Mouse (Mus musculus) liver, postnatal 0 days (tissue): ENCODE measurements around the gene Ip6k2. TPM values are rescaled to one million over a fixed set of nuclear protein-coding genes. Genes with fewer than 3 reads are reported as not detected.
A peak's percentile ranks its signal among the peaks of the same experiment; 100 is the strongest.

ENCODE experiments used
- ATAC-seq: fragments of 200-750 bp; cut with Nextera tagmentation; 2 replicates; pipeline ENCODE4 v1.8.0; 2017; ENCODE audit warnings: mild to moderate bottlenecking, moderate library complexity
- DNase-seq: peaks from one replicate; pipeline ENCODE4 v3.0.0-alpha.2; 2016
- H3K27ac ChIP-seq: fragments of 300-500 bp; sonication (generic); 2 replicates; pipeline ENCODE4 v1.5.1; 2014; ENCODE audit warnings: antibody characterized with exemption, moderate library complexity, mild to moderate bottlenecking, low read depth
- H3K27me3 ChIP-seq: fragments of 300-500 bp; sonication (generic); 2 replicates; pipeline ENCODE4 v1.6.1; 2014; ENCODE audit warnings: low read length, control low read depth, mixed read lengths; ENCODE audit not compliant: insufficient read depth
- H3K36me3 ChIP-seq: fragments of 300-500 bp; sonication (generic); replicated peaks from 2 replicates; pipeline ENCODE4 v1.6.1; 2014; ENCODE audit warnings: mild to moderate bottlenecking, control low read depth, low read length, moderate library complexity, mixed read lengths; ENCODE audit not compliant: insufficient read depth
- H3K4me1 ChIP-seq: fragments of 300-500 bp; sonication (generic); 2 replicates; pipeline ENCODE4 v1.6.1; 2014; ENCODE audit warnings: antibody characterized with exemption, mild to moderate bottlenecking, control low read depth; ENCODE audit not compliant: insufficient read depth
- H3K4me2 ChIP-seq: fragments of 300-500 bp; sonication (generic); 2 replicates; pipeline ENCODE4 v1.6.1; 2014; ENCODE audit warnings: low read depth, mild to moderate bottlenecking, low read length, moderate library complexity, mixed read lengths
- H3K4me3 ChIP-seq: fragments of 300-500 bp; sonication (generic); 2 replicates; pipeline ENCODE4 v1.5.1; 2014; ENCODE audit warnings: low read depth, low read length
- H3K9ac ChIP-seq: fragments of 300-500 bp; sonication (generic); replicated peaks from 2 replicates; pipeline ENCODE4 v1.6.1; 2014; ENCODE audit warnings: mild to moderate bottlenecking, moderate library complexity
- H3K9me3 ChIP-seq: fragments of 300-500 bp; sonication (generic); 2 replicates; pipeline ENCODE4 v1.6.1; 2016; ENCODE audit warnings: mild to moderate bottlenecking, control low read depth, low read length, mixed read lengths
- CTCF ChIP-seq: sonication (generic); IDR thresholded peaks from 2 replicates; pipeline ENCODE4 v1.5.1; 2016; ENCODE audit warnings: antibody characterized with exemption, low read depth
- EP300 ChIP-seq: IDR thresholded peaks from 2 replicates; pipeline ENCODE4 v1.6.1; 2016; ENCODE audit warnings: antibody characterized with exemption, low read depth, mild to moderate bottlenecking
- WGBS: fragments of 180-500 bp; shearing (Covaris S2); extraction: QIAGEN DNeasy Blood & Tissue Kit; methylation state at CpG from one replicate; pipeline ENCODE4 v1.1.7; 2014; ENCODE audit not compliant: insufficient replicate concordance; 5-methylcytosine and 5-hydroxymethylcytosine counted together
- polyA plus RNA-seq: library from polyadenylated mRNA; unstranded; fragments of >200 nt; fragmentation: Nextera tagmentation; extraction: Ambion mirVana; gene quantifications from 2 replicates; pipeline ENCODE4 v1.2.1, GENCODE M21; 2015

The Ip6k2 gene
- polyA plus RNA-seq, 1 experiment from 2014 or later, result 18.6 TPM

- Histone ChIP-seq H3K4me1 (peaks cover 23% of the 10 kb centered on the region), H3K27ac (no peak overlapping the region), H3K4me2 (peak overlapping the region; percentile 67), H3K36me3 (no peaks in the 10 kb centered on the region), H3K9me3 (no peaks in the 10 kb centered on the region), H3K4me3 (peak overlapping the region; percentile 31), H3K9ac (no peak overlapping the region), H3K27me3 (peaks cover 85% of the 10 kb centered on the region)
- WGBS, result 9% methylated on average over 34 of the region's 34 CpGs
- DNase-seq, result peak; percentile 40
- ATAC-seq, result no peak
- no peak for TF ChIP-seq EP300
- TF ChIP-seq CTCF, result no peak
Measured at GRCm38 (mm10) chr9:108827454-108827853, 43.9 kb downstream of the Ip6k2 start.

DNA sequence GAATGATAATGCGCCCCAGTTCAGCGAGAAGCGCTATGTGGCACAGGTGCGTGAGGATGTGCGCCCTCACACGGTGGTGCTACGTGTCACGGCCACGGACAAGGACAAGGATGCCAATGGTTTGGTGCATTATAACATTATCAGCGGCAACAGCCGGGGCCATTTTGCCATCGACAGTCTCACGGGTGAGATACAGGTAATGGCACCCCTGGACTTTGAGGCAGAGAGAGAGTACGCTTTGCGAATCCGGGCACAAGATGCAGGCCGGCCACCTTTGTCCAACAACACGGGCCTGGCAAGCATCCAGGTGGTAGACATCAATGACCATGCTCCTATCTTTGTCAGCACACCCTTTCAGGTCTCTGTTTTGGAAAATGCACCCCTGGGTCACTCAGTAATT, 44.3 kb downstream of the Ip6k2 start:
- Histone ChIP-seq H3K27me3 (peaks cover 88% of the 10 kb centered on the region), H3K4me1 (peaks cover 28% of the 10 kb centered on the region), H3K27ac (no peak overlapping the region), H3K4me3 (peak overlapping the region; percentile 31), H3K4me2 (peak overlapping the region; percentile 67), H3K9me3 (no peaks in the 10 kb centered on the region), H3K9ac (no peak overlapping the region), H3K36me3 (no peaks in the 10 kb centered on the region)
- TF ChIP-seq EP300 (no peak), CTCF (no peak)
- DNase-seq (no peak), ATAC-seq (no peak)
- 55% methylated on average over 18 of the region's 18 CpGs for WGBS

- no peaks in the 10 kb centered on the region for H3K9me3 ChIP-seq
- TF ChIP-seq CTCF (no peak), EP300 (no peak)
- peak; percentile 68 for DNase-seq
- peaks cover 68% of the 10 kb centered on the region for H3K27me3 ChIP-seq
- 2% methylated on average over 23 of the region's 23 CpGs for WGBS
- H3K27ac ChIP-seq, result peak overlapping the region; percentile 52; the same call in 1 of the 2 replicates
- peak overlapping the region; percentile 74 for H3K4me2 ChIP-seq
- H3K4me3 ChIP-seq, result peak overlapping the region; percentile 49
- peak overlapping the region; percentile 36 for H3K9ac ChIP-seq
- peaks cover 26% of the 10 kb centered on the region for H3K4me1 ChIP-seq
- ATAC-seq, result peak; percentile 5
- H3K36me3 ChIP-seq, result no peaks in the 10 kb centered on the region
Measured at GRCm38 (mm10) chr9:108831637-108832036, 48.0 kb downstream of the Ip6k2 start.

DNA sequence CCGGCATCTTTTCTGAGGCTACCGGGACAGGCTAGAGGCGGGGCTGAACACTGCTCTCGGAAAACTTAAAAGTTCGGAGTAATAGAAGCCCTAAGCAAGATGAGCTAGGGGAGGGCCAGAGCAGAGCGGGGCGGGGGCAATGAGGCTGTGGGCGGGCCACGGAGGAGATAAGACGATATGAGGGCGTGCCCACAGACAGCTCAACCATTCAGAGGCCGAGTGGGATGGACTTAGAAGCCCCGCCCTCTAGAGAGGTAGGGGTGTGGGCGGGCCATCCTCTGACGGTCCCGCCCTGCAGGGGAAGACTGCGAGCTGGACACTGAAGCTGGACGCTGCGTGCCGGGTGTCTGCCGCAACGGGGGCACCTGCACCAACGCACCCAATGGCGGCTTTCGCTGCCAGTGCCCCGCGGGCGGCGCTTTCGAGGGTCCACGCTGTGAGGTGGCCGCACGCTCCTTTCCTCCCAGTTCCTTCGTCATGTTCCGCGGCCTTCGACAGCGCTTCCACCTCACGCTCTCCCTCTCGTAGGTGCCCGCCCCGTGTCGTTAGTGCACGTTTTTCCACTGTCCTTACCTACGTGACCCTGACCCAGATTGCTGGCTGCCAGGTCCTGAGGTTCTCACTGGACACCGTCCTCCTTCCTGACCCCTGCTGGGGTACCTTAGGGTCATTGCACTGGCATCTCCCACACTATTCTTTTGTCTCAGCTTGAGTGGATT, 49.0 kb downstream of the Ip6k2 start:
- TF ChIP-seq EP300 (no peak), CTCF (no peak)
- peak; percentile 99 for ATAC-seq

GRCm38 (mm10) chr9:108842989-108843388, 59.4 kb downstream of the Ip6k2 start:
- Histone ChIP-seq H3K9ac (no peak overlapping the region), H3K27ac (no peak overlapping the region), H3K4me1 (no peaks in the 10 kb centered on the region), H3K4me2 (no peak overlapping the region), H3K4me3 (no peak overlapping the region), H3K27me3 (no peaks in the 10 kb centered on the region), H3K9me3 (no peaks in the 10 kb centered on the region), H3K36me3 (no peaks in the 10 kb centered on the region)
- ATAC-seq (peak; percentile 77), DNase-seq (peak; percentile 55)
- 16% methylated on average over 14 of the region's 14 CpGs for WGBS
- TF ChIP-seq EP300 (no peak), CTCF (peak; percentile 53)

More for the DNA sequence above, 49.0 kb downstream of the Ip6k2 start:
- WGBS, result 5% methylated on average over 46 of the region's 46 CpGs
- H3K4me3 ChIP-seq, result peak overlapping the region; percentile 49
- H3K9me3 ChIP-seq, result no peaks in the 10 kb centered on the region
- peaks cover 59% of the 10 kb centered on the region for H3K27me3 ChIP-seq
- DNase-seq, result peak; percentile 92
- H3K27ac ChIP-seq, result peak overlapping the region; percentile 52; the same call in 1 of the 2 replicates
- peaks cover 21% of the 10 kb centered on the region for H3K4me1 ChIP-seq
- no peaks in the 10 kb centered on the region for H3K36me3 ChIP-seq
- peak overlapping the region; percentile 74 for H3K4me2 ChIP-seq
- peak overlapping the region; percentile 36; the same call in 1 of the 2 replicates for H3K9ac ChIP-seq

DNA sequence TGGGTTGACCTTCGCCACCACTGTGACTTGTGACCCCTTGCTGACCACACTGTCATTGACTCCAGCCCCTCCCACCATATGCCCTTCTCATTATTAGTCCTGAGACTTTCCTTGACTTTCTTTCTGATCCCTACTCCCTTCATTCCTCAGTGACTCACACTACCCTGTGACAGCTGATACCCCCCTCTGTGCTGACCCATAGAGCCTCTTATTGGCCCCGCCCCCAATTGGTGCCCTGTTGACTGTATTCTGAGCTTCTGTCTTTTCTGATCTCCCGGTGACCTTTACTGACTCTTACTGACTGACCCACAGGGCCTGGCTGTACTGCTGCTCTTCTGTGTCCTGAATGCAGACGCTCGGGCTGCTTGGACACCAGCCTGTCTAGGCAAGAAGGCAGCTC, 61.8 kb downstream of the Ip6k2 start:
- no peak overlapping the region for H3K4me2 ChIP-seq
- no peaks in the 10 kb centered on the region for H3K9me3 ChIP-seq
- TF ChIP-seq CTCF (no peak), EP300 (no peak)
- no peak for DNase-seq
- ATAC-seq, result no peak
- no peaks in the 10 kb centered on the region for H3K27me3 ChIP-seq
- no peak overlapping the region for H3K9ac ChIP-seq
- no peaks in the 10 kb centered on the region for H3K4me1 ChIP-seq
- 65% methylated on average over 5 of the region's 5 CpGs for WGBS
- no peak overlapping the region for H3K4me3 ChIP-seq
- H3K27ac ChIP-seq, result no peak overlapping the region
- H3K36me3 ChIP-seq, result no peaks in the 10 kb centered on the region
